Mouse (Mus musculus) MEL (cell line): ENCODE data around the gene Cnih2.

ENCODE experiments used
- ETS1 ChIP-seq: IDR thresholded peaks from 2 replicates; pipeline ENCODE4 v1.6.1; 2012; ENCODE audit warnings: low read depth, mild to moderate bottlenecking, inconsistent platforms, low read length, improper control_type of control experiment, moderate library complexity
- USF1 ChIP-seq: IDR thresholded peaks from 2 replicates; pipeline ENCODE4 v1.6.1; 2014; ENCODE audit warnings: low read depth, mild to moderate bottlenecking, inconsistent platforms, low read length, improper control_type of control experiment, moderate library complexity

DNA sequence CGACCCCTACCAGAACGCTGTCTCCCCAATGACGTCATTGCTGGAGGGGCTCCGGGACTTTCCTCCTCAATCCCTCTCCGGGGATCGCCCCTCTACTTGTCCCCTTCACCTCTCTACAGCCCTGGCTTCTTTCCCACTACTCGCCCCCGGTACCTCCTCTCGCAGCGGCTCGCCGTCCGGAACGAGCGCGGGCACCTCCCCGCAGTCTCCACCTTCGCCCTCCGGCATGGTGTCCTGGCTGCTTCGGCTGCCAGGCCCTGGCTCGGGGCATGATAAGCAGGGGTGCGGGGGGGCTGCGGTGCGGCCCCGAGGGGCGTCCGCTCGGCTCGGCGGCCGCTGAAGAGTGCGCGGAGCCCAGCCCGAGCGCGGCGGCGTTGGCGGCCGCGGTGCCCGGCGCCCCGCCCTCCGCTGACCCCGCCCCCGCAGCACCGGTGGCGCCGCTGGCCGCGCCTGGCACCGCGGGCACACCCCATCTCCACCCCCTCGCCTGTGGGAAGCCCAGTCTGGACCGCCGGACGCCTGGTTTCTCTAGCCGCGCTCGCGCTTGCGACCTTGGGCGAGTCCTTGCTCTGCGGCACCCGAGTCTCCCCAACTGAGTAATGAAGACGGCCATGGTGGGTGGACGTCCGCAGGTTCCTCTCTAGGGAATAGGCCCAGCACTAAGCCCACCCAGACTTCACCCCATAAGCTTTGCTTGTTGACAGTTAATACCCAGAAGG, 13.0 kb downstream of the Cnih2 start, which contains the start of gene Tmem151a:
- TF ChIP-seq USF1 (no peak), ETS1 (no peak)
